Mouse (Mus musculus) midbrain, embryonic 14.5 days (tissue): ENCODE data around the gene Cgas. TPM values are rescaled to one million over a fixed set of nuclear protein-coding genes. Genes with fewer than 3 reads are reported as not detected.
A peak's percentile ranks its signal among the peaks of the same experiment; 100 is the strongest.

Source experiments
- ATAC-seq: fragments of 200-750 bp; cut with Nextera tagmentation; 2 replicates; pipeline ENCODE4 v1.8.0; 2017; ENCODE audit warnings: moderate number of reproducible peaks, moderate library complexity; ENCODE audit not compliant: low FRiP score, low TSS enrichment
- DNase-seq: peaks from one replicate; pipeline ENCODE4 v3.0.0-alpha.2; 2015
- H3K27ac ChIP-seq: fragments of 300-500 bp; sonication (generic); replicated peaks from 2 replicates; pipeline ENCODE4 v1.5.1; 2014; ENCODE audit warnings: mild to moderate bottlenecking, low read depth, low read length, moderate library complexity
- H3K27me3 ChIP-seq: fragments of 300-500 bp; sonication (generic); 2 replicates; pipeline ENCODE4 v1.6.1; 2014; ENCODE audit warnings: low read length, control low read depth, mixed read lengths; ENCODE audit not compliant: control insufficient read depth, insufficient read depth
- H3K36me3 ChIP-seq: fragments of 300-500 bp; sonication (generic); 2 replicates; pipeline ENCODE4 v1.6.1; 2014; ENCODE audit warnings: low read length, control low read depth; ENCODE audit not compliant: control insufficient read depth, insufficient read depth
- H3K4me1 ChIP-seq: fragments of 300-500 bp; sonication (generic); 2 replicates; pipeline ENCODE4 v1.6.1; 2014; ENCODE audit warnings: mild to moderate bottlenecking, antibody characterized with exemption, low read length, control low read depth; ENCODE audit not compliant: control insufficient read depth, insufficient read depth
- H3K4me2 ChIP-seq: fragments of 300-500 bp; sonication (generic); 2 replicates; pipeline ENCODE4 v1.6.1; 2014; ENCODE audit warnings: mild to moderate bottlenecking, low read length, moderate library complexity
- H3K4me3 ChIP-seq: fragments of 300-500 bp; sonication (generic); replicated peaks from 2 replicates; pipeline ENCODE4 v1.5.1; 2014; ENCODE audit warnings: low read depth, low read length
- H3K9ac ChIP-seq: fragments of 300-500 bp; sonication (generic); replicated peaks from 2 replicates; pipeline ENCODE4 v1.6.1; 2014; ENCODE audit warnings: mild to moderate bottlenecking, low read length, moderate library complexity
- H3K9me3 ChIP-seq: fragments of 300-500 bp; sonication (generic); 2 replicates; pipeline ENCODE4 v1.6.1; 2016; ENCODE audit warnings: low read length, control low read depth, mixed read lengths; ENCODE audit not compliant: control insufficient read depth
- WGBS: fragments of 180-500 bp; shearing (Covaris S2); extraction: QIAGEN DNeasy Blood & Tissue Kit; methylation state at CpG from one replicate; pipeline ENCODE4 v1.1.7; 2014; 5-methylcytosine and 5-hydroxymethylcytosine counted together
- polyA plus RNA-seq: library from polyadenylated mRNA; unstranded; fragments of >200 nt; fragmentation: Nextera tagmentation; extraction: Ambion mirVana; gene quantifications from 2 replicates; pipeline ENCODE4 v1.2.1, GENCODE M21; 2014

Cgas gene
- polyA plus RNA-seq, 1 experiment from 2014 or later, result 0.58 TPM

- peak within 1 kb of the TSS; percentile 59 for H3K4me2 ChIP-seq
- H3K9ac ChIP-seq, result peak within 1 kb of the TSS; percentile 86
- H3K27ac ChIP-seq, result peak within 1 kb of the TSS; percentile 93
- H3K4me3 ChIP-seq, result peak within 1 kb of the TSS; percentile 94
- H3K27me3 ChIP-seq, result peaks cover 25% of the 10 kb centered on the region
- ATAC-seq (peak; percentile 96), DNase-seq (peak; percentile 97)
- H3K4me1 ChIP-seq, result peaks cover 9% of the 10 kb centered on the region
- no peaks in the 10 kb centered on the region for H3K9me3 ChIP-seq
- H3K36me3 ChIP-seq, result peaks cover 26% of the 10 kb centered on the region
- under 1% methylated on average over 96 of the region's 96 CpGs for WGBS
Measured at GRCm38 (mm10) chr9:78447973-78448873, 5.2 kb upstream of the Cgas start, which contains the start of the genes Mto1 and Gm17324. Mto1 (plus strand) TSS chr9:78448208. Gm17324 (minus strand) TSS chr9:78448786.

DNA sequence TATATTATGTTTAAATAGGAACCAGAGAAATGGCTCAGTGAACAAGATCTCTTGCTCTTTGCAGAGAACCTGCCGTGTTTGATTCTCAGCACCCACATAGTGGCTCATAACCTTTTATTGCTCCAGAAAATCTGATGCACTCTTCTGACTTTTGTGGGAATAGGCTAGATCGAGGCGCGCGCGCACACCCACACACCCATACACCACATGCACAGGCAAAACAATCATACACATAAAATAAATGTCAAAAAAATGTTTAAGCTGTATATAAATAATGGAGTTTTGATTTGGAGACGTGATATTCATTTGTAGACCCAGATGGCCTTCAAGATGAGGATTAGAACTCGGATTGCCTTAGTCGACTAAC lies 4.6 kb upstream of the Cgas start:
- peaks cover 20% of the 10 kb centered on the region for H3K36me3 ChIP-seq
- peak overlapping the region; percentile 59 for H3K4me2 ChIP-seq
- ATAC-seq, result peak; percentile 9; the same call in 1 of the 2 replicates
- H3K27ac ChIP-seq, result no peak overlapping the region
- H3K4me3 ChIP-seq, result peak overlapping the region; percentile 94
- peaks cover 12% of the 10 kb centered on the region for H3K4me1 ChIP-seq
- DNase-seq, result no peak
- peaks cover 32% of the 10 kb centered on the region for H3K27me3 ChIP-seq
- 29% methylated on average over 9 of the region's 9 CpGs for WGBS
- peak overlapping the region; percentile 32; the same call in 1 of the 2 replicates for H3K9ac ChIP-seq
- no peaks in the 10 kb centered on the region for H3K9me3 ChIP-seq

- peaks cover 7% of the 10 kb centered on the region for H3K4me1 ChIP-seq
- no peak for DNase-seq
- H3K27me3 ChIP-seq, result peaks cover 64% of the 10 kb centered on the region
- H3K36me3 ChIP-seq, result no peaks in the 10 kb centered on the region
- H3K9me3 ChIP-seq, result no peaks in the 10 kb centered on the region
- WGBS, result 3% methylated on average over 9 of the region's 9 CpGs
- ATAC-seq, result no peak
- peak overlapping the region; percentile 37 for H3K4me3 ChIP-seq
- no peak overlapping the region for H3K27ac ChIP-seq
- no peak overlapping the region; the same call in 1 of the 2 replicates for H3K9ac ChIP-seq
- peak overlapping the region; percentile 58 for H3K4me2 ChIP-seq
Measured at GRCm38 (mm10) chr9:78442237-78442578, 829 bp downstream of the Cgas start.

DNA sequence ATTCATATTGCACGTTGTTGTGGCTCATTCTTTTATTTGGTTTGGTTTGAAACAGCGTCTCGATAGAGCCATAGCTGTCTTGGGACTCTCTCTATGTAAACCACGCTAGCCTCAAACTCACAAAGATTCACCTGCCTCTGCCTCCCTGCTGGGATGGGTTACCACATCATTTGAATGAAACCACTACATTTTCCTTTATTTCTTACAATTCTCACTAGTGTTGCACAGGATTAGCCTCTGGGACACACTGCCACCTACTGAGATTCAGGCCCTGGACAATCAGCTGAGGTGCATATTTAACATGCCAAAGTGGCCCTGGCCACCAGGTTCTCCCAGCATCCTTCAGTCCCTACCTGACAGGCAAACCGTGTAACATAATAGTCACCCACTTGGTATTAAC lies 3.6 kb downstream of the Cgas start:
- H3K27me3 ChIP-seq, result peaks cover 51% of the 10 kb centered on the region
- no peak overlapping the region for H3K9ac ChIP-seq
- WGBS, result 67% methylated on average over 5 of the region's 5 CpGs
- H3K4me1 ChIP-seq, result peaks cover 7% of the 10 kb centered on the region
- H3K4me2 ChIP-seq, result no peak overlapping the region
- no peaks in the 10 kb centered on the region for H3K36me3 ChIP-seq
- no peak overlapping the region for H3K4me3 ChIP-seq
- no peak for DNase-seq
- no peak for ATAC-seq
- no peaks in the 10 kb centered on the region for H3K9me3 ChIP-seq
- H3K27ac ChIP-seq, result no peak overlapping the region

DNA sequence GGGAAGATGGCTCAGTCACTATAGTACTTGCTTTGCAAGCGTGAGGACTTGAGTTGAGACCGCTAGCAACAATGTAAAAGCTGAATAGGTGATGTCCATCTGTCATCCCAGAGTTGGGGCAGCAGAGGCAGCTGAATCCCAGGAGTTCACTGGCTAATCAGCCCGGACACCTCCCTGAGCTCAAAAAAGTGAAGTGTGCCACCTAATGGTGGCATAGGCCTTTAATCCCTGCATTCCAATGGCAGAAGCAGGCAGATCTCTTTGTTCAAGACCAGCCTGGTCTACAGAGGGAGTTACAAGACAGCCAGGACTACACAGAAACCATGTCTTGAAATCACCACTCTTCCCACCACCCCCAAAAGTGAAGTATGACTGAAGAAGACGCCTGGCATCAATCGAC lies 10.6 kb downstream of the Cgas start:
- Histone ChIP-seq H3K9me3 (no peaks in the 10 kb centered on the region), H3K27me3 (no peaks in the 10 kb centered on the region), H3K36me3 (no peaks in the 10 kb centered on the region), H3K4me2 (no peak overlapping the region), H3K9ac (no peak overlapping the region), H3K4me3 (no peak overlapping the region), H3K27ac (no peak overlapping the region), H3K4me1 (no peaks in the 10 kb centered on the region)
- no peak for ATAC-seq
- DNase-seq, result no peak
- WGBS, result 89% methylated on average over 5 of the region's 5 CpGs

DNA sequence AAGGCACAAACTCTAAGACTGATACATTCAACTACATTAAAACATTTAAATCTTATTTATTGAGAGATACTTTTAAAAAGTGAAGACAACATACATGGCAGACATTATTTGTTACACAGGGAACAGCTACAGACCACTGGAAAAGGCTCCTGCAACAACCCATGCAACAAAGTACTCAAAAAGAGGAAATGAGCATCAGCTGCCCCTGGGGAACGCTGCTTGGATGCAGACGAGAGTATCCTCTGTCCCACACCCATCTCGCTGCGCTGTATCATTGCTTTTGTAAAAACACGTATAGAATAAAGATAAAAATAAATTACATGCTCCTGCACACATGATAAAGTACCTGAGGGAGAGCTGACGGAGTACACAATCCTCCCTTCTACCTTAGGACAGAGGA lies 12.6 kb downstream of the Cgas start:
- ATAC-seq (no peak), DNase-seq (no peak)
- Histone ChIP-seq H3K36me3 (no peaks in the 10 kb centered on the region), H3K4me1 (no peaks in the 10 kb centered on the region), H3K27me3 (no peaks in the 10 kb centered on the region), H3K9ac (no peak overlapping the region), H3K4me3 (no peak overlapping the region), H3K27ac (no peak overlapping the region), H3K9me3 (no peaks in the 10 kb centered on the region), H3K4me2 (no peak overlapping the region)
- WGBS, result 86% methylated on average over 6 of the region's 6 CpGs

GRCm38 (mm10) chr9:78429551-78429950 lies 13.5 kb downstream of the Cgas start:
- no peak overlapping the region for H3K4me3 ChIP-seq
- DNase-seq, result no peak
- no peak overlapping the region for H3K4me2 ChIP-seq
- no peak for ATAC-seq
- H3K9me3 ChIP-seq, result no peaks in the 10 kb centered on the region
- H3K4me1 ChIP-seq, result no peaks in the 10 kb centered on the region
- no peak overlapping the region for H3K27ac ChIP-seq
- H3K36me3 ChIP-seq, result no peaks in the 10 kb centered on the region
- no peak overlapping the region for H3K9ac ChIP-seq
- 61% methylated on average over 2 of the region's 2 CpGs for WGBS
- no peaks in the 10 kb centered on the region for H3K27me3 ChIP-seq

GRCm38 (mm10) chr9:78428870-78429432 lies 14.1 kb downstream of the Cgas start:
- DNase-seq (no peak), ATAC-seq (no peak)
- 85% methylated on average over 4 of the region's 4 CpGs for WGBS
- Histone ChIP-seq H3K4me2 (no peak overlapping the region), H3K4me3 (no peak overlapping the region), H3K9ac (no peak overlapping the region), H3K27ac (no peak overlapping the region), H3K9me3 (no peaks in the 10 kb centered on the region), H3K36me3 (no peaks in the 10 kb centered on the region), H3K4me1 (no peaks in the 10 kb centered on the region), H3K27me3 (no peaks in the 10 kb centered on the region)

GRCm38 (mm10) chr9:78428185-78428584 lies 14.9 kb downstream of the Cgas start:
- no peaks in the 10 kb centered on the region for H3K9me3 ChIP-seq
- no peak for ATAC-seq
- 78% methylated on average over 6 of the region's 6 CpGs for WGBS

More at GRCm38 (mm10) chr9:78428185-78428584, 14.9 kb downstream of the Cgas start:
- Histone ChIP-seq H3K4me3 (no peak overlapping the region), H3K27ac (no peak overlapping the region), H3K4me1 (no peaks in the 10 kb centered on the region), H3K4me2 (no peak overlapping the region), H3K36me3 (no peaks in the 10 kb centered on the region), H3K27me3 (no peaks in the 10 kb centered on the region), H3K9ac (no peak overlapping the region)
- DNase-seq, result no peak
